Mouse (Mus musculus) stomach, postnatal 0 days (tissue): Measurements from ENCODE around the gene Fam25c. TPM values are rescaled to one million over a fixed set of nuclear protein-coding genes. Genes with fewer than 3 reads are reported as not detected.
A peak's percentile ranks its signal among the peaks of the same experiment; 100 is the strongest.

Experiments used
- ATAC-seq: fragments of 200-750 bp; cut with Nextera tagmentation; 2 replicates; pipeline ENCODE4 v1.8.0; 2017; ENCODE audit not compliant: low FRiP score, low TSS enrichment
- DNase-seq: peaks from one replicate; pipeline ENCODE4 v3.0.0-alpha.2; 2016; ENCODE audit warnings: low spot score
- H3K27ac ChIP-seq: fragments of 300-500 bp; sonication (generic); replicated peaks from 2 replicates; pipeline ENCODE4 v1.5.1; 2014; ENCODE audit warnings: mild to moderate bottlenecking, control low read depth
- H3K27me3 ChIP-seq: fragments of 300-500 bp; sonication (generic); 2 replicates; pipeline ENCODE4 v1.6.1; 2014; ENCODE audit warnings: low read length; ENCODE audit not compliant: control insufficient read depth, insufficient read depth
- H3K36me3 ChIP-seq: fragments of 300-500 bp; sonication (generic); 2 replicates; pipeline ENCODE4 v1.6.1; 2014; ENCODE audit warnings: low read length, mixed read lengths; ENCODE audit not compliant: control insufficient read depth, insufficient read depth
- H3K4me1 ChIP-seq: fragments of 300-500 bp; sonication (generic); replicated peaks from 2 replicates; pipeline ENCODE4 v1.6.1; 2014; ENCODE audit warnings: antibody characterized with exemption; ENCODE audit not compliant: control insufficient read depth, insufficient read depth
- H3K4me2 ChIP-seq: fragments of 300-500 bp; sonication (generic); replicated peaks from 2 replicates; pipeline ENCODE4 v1.6.1; 2014; ENCODE audit warnings: low read depth, mild to moderate bottlenecking, control low read depth, moderate library complexity
- H3K4me3 ChIP-seq: fragments of 300-500 bp; sonication (generic); 2 replicates; pipeline ENCODE4 v1.5.1; 2014; ENCODE audit warnings: low read depth, low read length, control low read depth
- H3K9ac ChIP-seq: fragments of 300-500 bp; sonication (generic); 2 replicates; pipeline ENCODE4 v1.6.1; 2014; ENCODE audit warnings: mild to moderate bottlenecking, low read length, control low read depth, mixed read lengths
- H3K9me3 ChIP-seq: fragments of 300-500 bp; sonication (generic); 2 replicates; pipeline ENCODE4 v1.6.1; 2016; ENCODE audit warnings: low read length; ENCODE audit not compliant: control insufficient read depth
- CTCF ChIP-seq: IDR thresholded peaks from 2 replicates; pipeline ENCODE4 v1.5.1; 2016; ENCODE audit warnings: antibody characterized with exemption, low read depth, mild to moderate bottlenecking, moderate library complexity
- EP300 ChIP-seq: optimal IDR thresholded peaks from 2 replicates; pipeline ENCODE3; 2016; ENCODE audit warnings: antibody characterized with exemption
- WGBS: fragments of 180-500 bp; shearing (Covaris S2); extraction: QIAGEN DNeasy Blood & Tissue Kit; methylation state at CpG from one replicate; pipeline ENCODE4 v1.1.7; 2014; 5-methylcytosine and 5-hydroxymethylcytosine counted together
- polyA plus RNA-seq: library from polyadenylated mRNA; unstranded; fragments of >200 nt; fragmentation: Nextera tagmentation; extraction: Ambion mirVana; gene quantifications from 2 replicates; pipeline ENCODE4 v1.2.1, GENCODE M21; 2015

Fam25c gene
- polyA plus RNA-seq, 1 experiment from 2014 or later: 793 TPM

- Histone ChIP-seq H3K27ac (no peak overlapping the region), H3K9ac (no peak overlapping the region), H3K9me3 (no peaks in the 10 kb centered on the region), H3K4me1 (peaks cover 3% of the 10 kb centered on the region; the same call in 1 of the 2 replicates), H3K4me3 (no peak overlapping the region), H3K4me2 (no peak overlapping the region), H3K27me3 (no peaks in the 10 kb centered on the region), H3K36me3 (no peaks in the 10 kb centered on the region)
- TF ChIP-seq CTCF (no peak), EP300 (no peak)
- WGBS: 71% methylated on average over 4 of the region's 4 CpGs
- ATAC-seq: no peak
- no peak for DNase-seq
Measured at GRCm38 (mm10) chr14:34354456-34354855, 777 bp downstream of the Fam25c start.

GRCm38 (mm10) chr14:34353326-34353725 lies 1.9 kb downstream of the Fam25c start:
- no peak for ATAC-seq
- no peak for DNase-seq
- TF ChIP-seq CTCF (no peak), EP300 (no peak)
- Histone ChIP-seq H3K27me3 (no peaks in the 10 kb centered on the region), H3K9ac (no peak overlapping the region), H3K27ac (no peak overlapping the region; the same call in 1 of the 2 replicates), H3K4me3 (no peak overlapping the region), H3K9me3 (no peaks in the 10 kb centered on the region), H3K36me3 (no peaks in the 10 kb centered on the region), H3K4me1 (peaks cover 3% of the 10 kb centered on the region; the same call in 1 of the 2 replicates), H3K4me2 (peak overlapping the region; percentile 20; the same call in 1 of the 2 replicates)
- 83% methylated on average over 3 of the region's 3 CpGs for WGBS

GRCm38 (mm10) chr14:34352523-34352922 lies 2.7 kb downstream of the Fam25c start:
- no peak overlapping the region for H3K4me3 ChIP-seq
- no peak for ATAC-seq
- 56% methylated on average over 6 of the region's 6 CpGs for WGBS

GRCm38 (mm10) chr14:34351660-34352059 lies 3.6 kb downstream of the Fam25c start:
- H3K4me3 ChIP-seq: no peak overlapping the region
- TF ChIP-seq EP300: no peak
- no peak for TF ChIP-seq CTCF

More at GRCm38 (mm10) chr14:34352523-34352922, 2.7 kb downstream of the Fam25c start:
- TF ChIP-seq CTCF: no peak
- no peak for TF ChIP-seq EP300
- Histone ChIP-seq H3K4me2 (no peak overlapping the region), H3K36me3 (no peaks in the 10 kb centered on the region), H3K9ac (no peak overlapping the region), H3K9me3 (no peaks in the 10 kb centered on the region), H3K4me1 (peaks cover under 1% of the 10 kb centered on the region; the same call in 1 of the 2 replicates), H3K27me3 (no peaks in the 10 kb centered on the region), H3K27ac (no peak overlapping the region)
- no peak for DNase-seq

GRCm38 (mm10) chr14:34349007-34349406 lies 6.2 kb downstream of the Fam25c start:
- ATAC-seq: peak; percentile 98

More at GRCm38 (mm10) chr14:34351660-34352059, 3.6 kb downstream of the Fam25c start:
- 53% methylated on average over 3 of the region's 3 CpGs for WGBS
- ATAC-seq (no peak), DNase-seq (no peak)
- Histone ChIP-seq H3K4me2 (no peak overlapping the region), H3K36me3 (no peaks in the 10 kb centered on the region), H3K27ac (no peak overlapping the region), H3K9ac (no peak overlapping the region), H3K9me3 (no peaks in the 10 kb centered on the region), H3K4me1 (no peaks in the 10 kb centered on the region; the same call in 1 of the 2 replicates), H3K27me3 (no peaks in the 10 kb centered on the region)

GRCm38 (mm10) chr14:34348301-34348700 lies 6.9 kb downstream of the Fam25c start:
- WGBS: 74% methylated on average over 7 of the region's 7 CpGs
- TF ChIP-seq EP300 (no peak), CTCF (no peak)
- ATAC-seq: no peak

More at GRCm38 (mm10) chr14:34349007-34349406, 6.2 kb downstream of the Fam25c start:
- no peak overlapping the region for H3K9ac ChIP-seq
- WGBS: 55% methylated on average over 8 of the region's 8 CpGs
- TF ChIP-seq EP300: no peak
- no peak for TF ChIP-seq CTCF
- peak; percentile 86 for DNase-seq
- H3K27me3 ChIP-seq: no peaks in the 10 kb centered on the region
- no peaks in the 10 kb centered on the region for H3K9me3 ChIP-seq
- H3K36me3 ChIP-seq: peaks cover 3% of the 10 kb centered on the region; the same call in 1 of the 2 replicates
- no peaks in the 10 kb centered on the region; the same call in 1 of the 2 replicates for H3K4me1 ChIP-seq
- no peak overlapping the region for H3K4me3 ChIP-seq
- H3K27ac ChIP-seq: no peak overlapping the region
- H3K4me2 ChIP-seq: no peak overlapping the region

More at GRCm38 (mm10) chr14:34348301-34348700, 6.9 kb downstream of the Fam25c start:
- Histone ChIP-seq H3K9ac (no peak overlapping the region), H3K27ac (no peak overlapping the region), H3K9me3 (no peaks in the 10 kb centered on the region), H3K36me3 (peaks cover 6% of the 10 kb centered on the region), H3K4me2 (no peak overlapping the region), H3K27me3 (no peaks in the 10 kb centered on the region), H3K4me1 (no peaks in the 10 kb centered on the region; the same call in 1 of the 2 replicates), H3K4me3 (no peak overlapping the region)
- no peak for DNase-seq
